Mouse (Mus musculus) heart, postnatal 0 days (tissue): Measurements from ENCODE around the gene Guca1a. TPM values are rescaled to one million over a fixed set of nuclear protein-coding genes. Genes with fewer than 3 reads are reported as not detected.
A peak's percentile ranks its signal among the peaks of the same experiment; 100 is the strongest.

ENCODE experiments used
- ATAC-seq: fragments of 200-750 bp; cut with Nextera tagmentation; 2 replicates; pipeline ENCODE4 v1.8.0; 2017; ENCODE audit warnings: low read depth, moderate number of reproducible peaks, moderate library complexity; ENCODE audit not compliant: insufficient read depth
- DNase-seq: peaks from one replicate; pipeline ENCODE4 v3.0.0-alpha.2; 2016; ENCODE audit warnings: low spot score
- H3K27ac ChIP-seq: fragments of 300-500 bp; sonication (generic); 2 replicates; pipeline ENCODE4 v1.5.1; 2014; ENCODE audit warnings: low read depth, mild to moderate bottlenecking
- H3K27me3 ChIP-seq: fragments of 300-500 bp; sonication (generic); 2 replicates; pipeline ENCODE4 v1.6.1; 2014; ENCODE audit warnings: low read length, mixed read lengths; ENCODE audit not compliant: control insufficient read depth, insufficient read depth
- H3K36me3 ChIP-seq: fragments of 300-500 bp; sonication (generic); replicated peaks from 2 replicates; pipeline ENCODE4 v1.6.1; 2014; ENCODE audit warnings: low read length, mixed read lengths; ENCODE audit not compliant: control insufficient read depth, insufficient read depth
- H3K4me1 ChIP-seq: fragments of 300-500 bp; sonication (generic); 2 replicates; pipeline ENCODE4 v1.6.1; 2014; ENCODE audit warnings: antibody characterized with exemption; ENCODE audit not compliant: control insufficient read depth, insufficient read depth
- H3K4me2 ChIP-seq: fragments of 300-500 bp; sonication (generic); 2 replicates; pipeline ENCODE4 v1.6.1; 2014; ENCODE audit warnings: low read depth, mild to moderate bottlenecking, low read length, moderate library complexity
- H3K4me3 ChIP-seq: fragments of 300-500 bp; sonication (generic); 2 replicates; pipeline ENCODE4 v1.5.1; 2014; ENCODE audit warnings: low read depth, low read length
- H3K9ac ChIP-seq: fragments of 300-500 bp; sonication (generic); replicated peaks from 2 replicates; pipeline ENCODE4 v1.6.1; 2014; ENCODE audit warnings: low read depth, low read length, mixed read lengths
- H3K9me3 ChIP-seq: fragments of 300-500 bp; sonication (generic); replicated peaks from 2 replicates; pipeline ENCODE4 v1.6.1; 2016; ENCODE audit warnings: low read length; ENCODE audit not compliant: control insufficient read depth
- CTCF ChIP-seq: IDR thresholded peaks from 2 replicates; pipeline ENCODE4 v1.5.1; 2016; ENCODE audit warnings: antibody characterized with exemption, control low read depth, low read depth
- EP300 ChIP-seq: IDR thresholded peaks from 2 replicates; pipeline ENCODE4 v1.6.1; 2016; ENCODE audit warnings: antibody characterized with exemption, low read depth
- WGBS: fragments of 180-500 bp; shearing (Covaris S2); extraction: QIAGEN DNeasy Blood & Tissue Kit; methylation state at CpG from one replicate; pipeline ENCODE4 v1.1.7; 2014; 5-methylcytosine and 5-hydroxymethylcytosine counted together
- polyA plus RNA-seq: library from polyadenylated mRNA; unstranded; fragments of >200 nt; fragmentation: Nextera tagmentation; extraction: Ambion mirVana; gene quantifications from 2 replicates; pipeline ENCODE4 v1.2.1, GENCODE M21; 2015
- total RNA-seq: library from RNA; depleted of rRNA; stranded (reverse); fragments of >200 nt; gene quantifications from 2 replicates; pipeline ENCODE4 v1.2.3, GENCODE M21; 2014; ENCODE audit warnings: low replicate concordance

Gene Guca1a
- total and polyA plus RNA-seq, 2 experiments from 2014 or later = 1.0 TPM; not detected in 1

- Histone ChIP-seq H3K4me1 (peaks cover 59% of the 10 kb centered on the region), H3K36me3 (no peaks in the 10 kb centered on the region), H3K4me2 (no peak overlapping the region), H3K27me3 (no peaks in the 10 kb centered on the region), H3K9ac (no peak overlapping the region), H3K9me3 (no peaks in the 10 kb centered on the region), H3K27ac (peak overlapping the region; percentile 56; the same call in 1 of the 2 replicates), H3K4me3 (no peak overlapping the region)
- TF ChIP-seq EP300 (no peak), CTCF (no peak)
- 63% methylated on average over 11 of the region's 11 CpGs for WGBS
- no peak for ATAC-seq
- DNase-seq = no peak
These were observed 45.1 kb upstream of the Guca1a start for GRCm38 (mm10) chr17:47445518-47445917.

GRCm38 (mm10) chr17:47444113-47444512, 43.7 kb upstream of the Guca1a start:
- ATAC-seq = no peak
- H3K27ac ChIP-seq = peak overlapping the region; percentile 64

GRCm38 (mm10) chr17:47442271-47442670, 41.9 kb upstream of the Guca1a start:
- H3K4me1 ChIP-seq = peaks cover 45% of the 10 kb centered on the region
- WGBS = 75% methylated on average over 3 of the region's 3 CpGs
- H3K27me3 ChIP-seq = no peaks in the 10 kb centered on the region
- H3K36me3 ChIP-seq = no peaks in the 10 kb centered on the region
- DNase-seq = no peak
- H3K27ac ChIP-seq = no peak overlapping the region; the same call in 1 of the 2 replicates
- no peak overlapping the region for H3K4me2 ChIP-seq
- TF ChIP-seq EP300 = no peak
- peak; percentile 10; the same call in 1 of the 2 replicates for TF ChIP-seq CTCF
- H3K9ac ChIP-seq = no peak overlapping the region
- no peaks in the 10 kb centered on the region for H3K9me3 ChIP-seq
- H3K4me3 ChIP-seq = no peak overlapping the region
- no peak for ATAC-seq

More at GRCm38 (mm10) chr17:47444113-47444512, 43.7 kb upstream of the Guca1a start:
- Histone ChIP-seq H3K4me2 (no peak overlapping the region), H3K4me1 (peaks cover 51% of the 10 kb centered on the region), H3K9ac (peak overlapping the region; percentile 38), H3K27me3 (no peaks in the 10 kb centered on the region), H3K4me3 (no peak overlapping the region), H3K9me3 (no peaks in the 10 kb centered on the region), H3K36me3 (no peaks in the 10 kb centered on the region)
- 49% methylated on average over 6 of the region's 6 CpGs for WGBS
- DNase-seq = no peak
- TF ChIP-seq CTCF (no peak), EP300 (no peak)

- ATAC-seq (peak; percentile 28; the same call in 1 of the 2 replicates), DNase-seq (no peak)
- H3K4me2 ChIP-seq = no peak overlapping the region
- no peak overlapping the region for H3K9ac ChIP-seq
- H3K27ac ChIP-seq = peak overlapping the region; percentile 58; the same call in 1 of the 2 replicates
- no peaks in the 10 kb centered on the region for H3K27me3 ChIP-seq
- no peaks in the 10 kb centered on the region for H3K36me3 ChIP-seq
- no peak for TF ChIP-seq EP300
- TF ChIP-seq CTCF = no peak
- H3K4me3 ChIP-seq = no peak overlapping the region
- H3K9me3 ChIP-seq = no peaks in the 10 kb centered on the region
- 48% methylated on average over 19 of the region's 19 CpGs for WGBS
- peaks cover 45% of the 10 kb centered on the region for H3K4me1 ChIP-seq
These were observed 41.1 kb upstream of the Guca1a start for GRCm38 (mm10) chr17:47441296-47442051.

- no peak overlapping the region for H3K4me3 ChIP-seq
- no peaks in the 10 kb centered on the region for H3K27me3 ChIP-seq
- H3K27ac ChIP-seq = peak overlapping the region; percentile 40; the same call in 1 of the 2 replicates
- H3K9ac ChIP-seq = no peak overlapping the region
- H3K4me1 ChIP-seq = peaks cover 35% of the 10 kb centered on the region
- TF ChIP-seq EP300 = no peak
- no peak overlapping the region for H3K4me2 ChIP-seq
- ATAC-seq (no peak), DNase-seq (no peak)
- 31% methylated on average over 9 of the region's 9 CpGs for WGBS
- H3K36me3 ChIP-seq = no peaks in the 10 kb centered on the region
- no peaks in the 10 kb centered on the region for H3K9me3 ChIP-seq
These were observed 40.0 kb upstream of the Guca1a start for GRCm38 (mm10) chr17:47440359-47440890.
